Mouse (Mus musculus): ENCODE data around the gene Il11ra2.
"Not testable (repeated sequence)": the region's sequence is repeated elsewhere in the genome, so short reads cannot be mapped to it uniquely, and the experiment has no call there.

Il11ra2 gene

GRCm38 (mm10) chr4:42661793-42662192, at the start of gene Il11ra2:
Il11ra2 (minus strand) TSS chr4:42661893.
- DNase-seq (ENCODE audit: low spot score in 2 of 2): not testable (repeated sequence)

GRCm38 (mm10) chr4:42682183-42682524, 20.5 kb upstream of the Il11ra2 start:
- not testable (repeated sequence) for DNase-seq (ENCODE audit: low spot score in 2 of 2)

GRCm38 (mm10) chr4:42681473-42682182, 19.9 kb upstream of the Il11ra2 start:
- DNase-seq (ENCODE audit: low spot score in 2 of 2): not testable (repeated sequence)

- DNase-seq (ENCODE audit: low spot score in 2 of 2): not testable (repeated sequence)
Measured at GRCm38 (mm10) chr4:42680374-42681356, 19.0 kb upstream of the Il11ra2 start.

GRCm38 (mm10) chr4:42679365-42679764, 17.7 kb upstream of the Il11ra2 start:
- DNase-seq (ENCODE audit: low spot score in 2 of 2): not testable (repeated sequence)

- DNase-seq (ENCODE audit: low spot score in 2 of 2): not testable (repeated sequence)
Measured at GRCm38 (mm10) chr4:42675415-42675814, 13.7 kb upstream of the Il11ra2 start.

- not testable (repeated sequence) for DNase-seq (ENCODE audit: low spot score in 2 of 2)
Measured at GRCm38 (mm10) chr4:42654951-42655350, 6.7 kb downstream of the Il11ra2 start, which contains the start of gene Ccl27b. Ccl27b (plus strand) TSS chr4:42655251.

GRCm38 (mm10) chr4:42629419-42629818, 32.3 kb downstream of the Il11ra2 start, which contains the start of gene Gm2564:
Gm2564 (plus strand) TSS chr4:42629719.
- DNase-seq (ENCODE audit: low spot score in 2 of 2): not testable (repeated sequence)

GRCm38 (mm10) chr4:42611895-42612294, 49.8 kb downstream of the Il11ra2 start, which contains the start of gene Gm10591:
Gm10591 (plus strand) TSS chr4:42612195.
- DNase-seq (ENCODE audit: low spot score in 2 of 2): not testable (repeated sequence)

Data from urinary bladder, postnatal 36 days (tissue).